ENCODE assay signal across 20 mouse cellular contexts in genomic region chr9:72403421-72403820, GRCm38 (mm10).
"Had no signal": no experiment of that assay in that cellular context is flagged by ENCODE, and none has a peak within 500 bp of the region (broad histone marks: within the 10 kb centered on the region; RNA-seq: fewer than 3 reads in every experiment).

No protein-coding gene starts in this region.

- H3K27me3 ChIP-seq: intestine, embryonic 15.5 days; kidney, embryonic 15.5 days; liver, embryonic 13.5 days; midbrain, embryonic 15.5 days; neural tube, embryonic 12.5 days; stomach, embryonic 15.5 days had no signal

- H3K4me2 ChIP-seq: intestine, embryonic 15.5 days; kidney, embryonic 15.5 days; liver, embryonic 13.5 days; midbrain, embryonic 12.5 days; midbrain, embryonic 15.5 days; neural tube, embryonic 12.5 days; stomach, embryonic 15.5 days had no signal

- H3K9ac ChIP-seq: intestine, embryonic 15.5 days; kidney, embryonic 15.5 days; liver, embryonic 13.5 days; midbrain, embryonic 12.5 days; midbrain, embryonic 15.5 days; neural tube, embryonic 12.5 days; stomach, embryonic 15.5 days had no signal

- H3K27ac ChIP-seq: intestine, embryonic 15.5 days; kidney, embryonic 15.5 days; left cerebral cortex, adult 2 months; liver, embryonic 13.5 days; midbrain, embryonic 12.5 days; midbrain, embryonic 15.5 days; neural tube, embryonic 12.5 days; stomach, embryonic 15.5 days had no signal

- H3K4me3 ChIP-seq: intestine, embryonic 15.5 days; kidney, embryonic 15.5 days; left cerebral cortex, adult 2 months; liver, embryonic 13.5 days; midbrain, embryonic 12.5 days; midbrain, embryonic 15.5 days; myocyte; neural tube, embryonic 12.5 days; stomach, embryonic 15.5 days had no signal

- H3K36me3 ChIP-seq: intestine, embryonic 15.5 days; kidney, embryonic 15.5 days; liver, embryonic 13.5 days; midbrain, embryonic 12.5 days; midbrain, embryonic 15.5 days; neural tube, embryonic 12.5 days; stomach, embryonic 15.5 days had no signal

- DNase-seq: kidney, adult 11 months; kidney, adult 8-10 months; kidney, postnatal 10 days; kidney, postnatal 36 days; layer of hippocampus, postnatal 36 days; liver, embryonic 13.5 days; lung, adult 2 months; lung, postnatal 14 days; lung, postnatal 4 days; retina, postnatal 1 day; right cerebral cortex, postnatal 25 days; spleen, adult 18-20 months had no signal

- H3K9me3 ChIP-seq: intestine, embryonic 15.5 days; kidney, embryonic 15.5 days; liver, embryonic 13.5 days; midbrain, embryonic 12.5 days; midbrain, embryonic 15.5 days; neural tube, embryonic 12.5 days; stomach, embryonic 15.5 days had no signal

- ATAC-seq: intestine, embryonic 15.5 days; midbrain, embryonic 15.5 days had no signal

- H3K4me1 ChIP-seq: midbrain, embryonic 12.5 days; stomach, embryonic 15.5 days had no signal
